Mouse (Mus musculus): Measurements from ENCODE around the gene Gm42906. TPM values are rescaled to one million over a fixed set of nuclear protein-coding genes. Genes with fewer than 3 reads are reported as not detected.

Gm42906 gene
- polyA plus RNA-seq, 1 experiment from 2014 or later = not detected

DNA sequence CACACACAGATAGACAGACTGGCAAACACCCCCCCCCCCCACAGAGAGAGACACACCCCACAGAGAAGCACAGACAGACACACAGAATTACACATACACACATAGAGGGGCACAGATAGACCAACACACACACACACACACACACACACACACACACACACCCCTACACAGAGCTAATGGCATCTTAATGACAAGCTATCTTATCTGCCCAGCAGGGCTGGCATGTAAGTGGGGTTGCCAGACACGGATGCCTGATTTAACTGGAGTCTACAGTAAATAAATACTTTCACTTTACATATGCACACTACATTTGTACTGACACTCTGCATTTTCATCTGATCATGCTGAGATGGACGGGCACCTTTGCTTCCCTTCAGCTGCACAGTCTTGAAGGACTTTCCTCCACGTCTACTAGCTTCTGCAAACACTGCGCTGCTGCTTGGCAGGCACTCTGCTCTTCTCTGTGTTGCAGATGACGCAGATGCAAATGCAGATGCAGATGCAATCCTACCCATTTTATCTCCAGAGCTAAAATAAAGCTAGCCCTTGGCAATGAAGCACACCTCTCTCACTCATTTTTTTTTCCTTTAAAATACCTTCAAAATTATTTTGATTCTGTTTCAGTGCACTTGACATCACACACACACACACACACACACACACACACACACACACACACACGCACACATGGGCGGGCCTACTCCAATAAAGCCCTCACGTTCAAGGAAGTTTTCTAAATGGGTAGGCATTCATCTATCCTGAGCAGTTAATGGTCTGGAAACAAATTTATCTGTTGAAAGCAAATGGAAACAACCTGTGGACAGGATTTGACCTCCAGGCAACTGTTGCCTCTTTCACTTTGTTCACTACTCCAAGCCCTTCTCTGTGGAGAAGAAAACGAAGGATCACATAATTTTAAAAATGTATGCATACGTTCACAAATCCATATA is 179.0 kb downstream of the Gm42906 start:
- Histone ChIP-seq H3K9ac (no peak overlapping the region), H3K4me3 (replicated peaks) (no peak overlapping the region), H3K36me3 (no peaks in the 10 kb centered on the region), H3K4me1 (no peaks in the 10 kb centered on the region), H3K9me3 (replicated peaks) (no peaks in the 10 kb centered on the region), H3K4me2 (replicated peaks) (no peak overlapping the region), H3K27ac (replicated peaks) (no peak overlapping the region), H3K27me3 (no peaks in the 10 kb centered on the region)
- ATAC-seq (ENCODE audit: insufficient number of reproducible peaks, low FRiP score, low TSS enrichment, low read depth) = no peak
- WGBS = 60% methylated on average over 10 of the region's 10 CpGs

DNA sequence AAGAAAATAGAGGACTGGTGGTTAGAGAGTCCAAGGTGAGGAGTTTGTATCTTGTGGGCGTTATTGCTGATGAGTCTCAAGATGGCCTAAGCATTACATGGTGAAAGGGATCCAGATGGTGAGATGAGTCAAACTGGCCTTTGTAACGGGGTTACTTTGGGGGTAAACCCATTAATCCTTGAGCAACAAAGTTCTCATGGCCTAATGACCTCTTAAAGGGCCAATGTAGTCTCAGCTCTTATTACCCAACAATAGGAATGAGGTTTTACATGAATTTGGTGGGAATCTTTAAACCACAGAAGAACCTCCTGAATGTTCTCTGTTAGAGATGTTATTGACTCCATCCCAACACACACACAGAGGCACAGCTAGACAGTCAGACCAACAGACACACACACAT is 179.9 kb downstream of the Gm42906 start:
- Histone ChIP-seq H3K4me3 (replicated peaks) (no peak overlapping the region), H3K27ac (replicated peaks) (no peak overlapping the region), H3K9me3 (replicated peaks) (no peaks in the 10 kb centered on the region), H3K27me3 (no peaks in the 10 kb centered on the region), H3K4me1 (no peaks in the 10 kb centered on the region), H3K36me3 (no peaks in the 10 kb centered on the region), H3K4me2 (replicated peaks) (no peak overlapping the region), H3K9ac (no peak overlapping the region)
- ATAC-seq (ENCODE audit: insufficient number of reproducible peaks, low FRiP score, low TSS enrichment, low read depth) = no peak
- WGBS = 79% methylated on average over 2 of the region's 2 CpGs

- ATAC-seq (ENCODE audit: insufficient number of reproducible peaks, low FRiP score, low TSS enrichment, low read depth) = no peak
- 56% methylated on average over 11 of the region's 11 CpGs for WGBS
- H3K4me3 ChIP-seq (replicated peaks) = no peak overlapping the region
- H3K27me3 ChIP-seq = no peaks in the 10 kb centered on the region
- H3K4me1 ChIP-seq = no peaks in the 10 kb centered on the region
- H3K27ac ChIP-seq (replicated peaks) = no peak overlapping the region; the same call in 1 of the 2 replicates
- H3K36me3 ChIP-seq = no peaks in the 10 kb centered on the region
- H3K9me3 ChIP-seq (replicated peaks) = no peaks in the 10 kb centered on the region
- H3K9ac ChIP-seq = no peak overlapping the region
- H3K4me2 ChIP-seq (replicated peaks) = no peak overlapping the region
Measured at GRCm38 (mm10) chr5:151247115-151247875, 180.7 kb downstream of the Gm42906 start.

DNA sequence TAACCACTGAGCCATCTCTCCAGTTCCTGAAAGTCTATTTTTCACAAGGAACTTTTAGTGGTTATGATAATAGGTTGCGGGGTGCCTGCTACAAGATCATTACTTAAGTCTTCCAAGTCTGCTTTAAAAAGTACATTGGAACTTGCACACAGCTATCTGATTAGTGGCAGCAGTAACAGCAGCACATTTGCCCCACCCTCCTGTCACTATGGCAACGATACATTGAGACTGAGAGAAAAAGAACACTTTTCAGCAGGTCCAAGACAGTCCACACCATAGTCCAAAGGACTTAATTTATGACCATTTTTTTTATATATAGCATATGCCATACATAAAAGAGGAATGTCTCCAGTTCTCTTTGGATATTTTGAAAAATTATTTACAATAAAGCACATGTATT is 181.7 kb downstream of the Gm42906 start:
- H3K4me2 ChIP-seq (replicated peaks) = no peak overlapping the region
- 89% methylated on average over 2 of the region's 2 CpGs for WGBS
- no peaks in the 10 kb centered on the region for H3K36me3 ChIP-seq
- ATAC-seq (ENCODE audit: insufficient number of reproducible peaks, low FRiP score, low TSS enrichment, low read depth) = no peak
- H3K4me1 ChIP-seq = no peaks in the 10 kb centered on the region
- H3K9me3 ChIP-seq (replicated peaks) = no peaks in the 10 kb centered on the region
- no peak overlapping the region for H3K4me3 ChIP-seq (replicated peaks)
- no peak overlapping the region for H3K9ac ChIP-seq
- H3K27me3 ChIP-seq = no peaks in the 10 kb centered on the region
- no peak overlapping the region for H3K27ac ChIP-seq (replicated peaks)

GRCm38 (mm10) chr5:151245571-151245970 is 182.4 kb downstream of the Gm42906 start:
- 81% methylated on average over 5 of the region's 5 CpGs for WGBS
- H3K9me3 ChIP-seq (replicated peaks) = no peaks in the 10 kb centered on the region
- H3K4me3 ChIP-seq (replicated peaks) = no peak overlapping the region
- no peak for ATAC-seq (ENCODE audit: insufficient number of reproducible peaks, low FRiP score, low TSS enrichment, low read depth)
- no peak overlapping the region for H3K4me2 ChIP-seq (replicated peaks)
- no peaks in the 10 kb centered on the region for H3K4me1 ChIP-seq
- no peaks in the 10 kb centered on the region for H3K27me3 ChIP-seq
- no peaks in the 10 kb centered on the region for H3K36me3 ChIP-seq
- H3K9ac ChIP-seq = no peak overlapping the region
- no peak overlapping the region for H3K27ac ChIP-seq (replicated peaks)

DNA sequence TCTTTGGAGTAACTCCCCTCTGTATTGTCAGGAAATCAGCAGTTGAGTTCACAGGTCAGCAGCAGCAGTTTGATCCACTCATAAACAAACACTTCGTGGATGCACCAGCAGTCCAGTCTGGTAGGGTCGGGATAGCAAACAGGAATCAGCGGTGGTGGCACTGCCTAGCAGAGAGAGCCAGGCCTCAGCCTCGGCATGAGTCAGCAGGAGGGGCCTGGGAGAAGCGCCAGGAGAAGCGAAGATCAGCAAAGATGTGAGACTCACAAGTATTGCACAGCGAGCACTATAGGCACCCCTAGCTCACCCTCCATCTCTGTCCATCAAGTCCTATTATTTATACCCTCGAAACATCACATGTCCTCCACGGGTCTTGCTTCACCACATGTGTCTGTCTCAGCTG is 189.2 kb downstream of the Gm42906 start:
- Histone ChIP-seq H3K4me3 (replicated peaks) (no peak overlapping the region), H3K4me2 (replicated peaks) (no peak overlapping the region), H3K27ac (replicated peaks) (no peak overlapping the region), H3K9me3 (replicated peaks) (no peaks in the 10 kb centered on the region), H3K27me3 (no peaks in the 10 kb centered on the region), H3K4me1 (peaks cover under 1% of the 10 kb centered on the region), H3K9ac (no peak overlapping the region), H3K36me3 (no peaks in the 10 kb centered on the region)
- ATAC-seq (ENCODE audit: insufficient number of reproducible peaks, low FRiP score, low TSS enrichment, low read depth) = no peak
- WGBS = 79% methylated on average over 9 of the region's 9 CpGs

DNA sequence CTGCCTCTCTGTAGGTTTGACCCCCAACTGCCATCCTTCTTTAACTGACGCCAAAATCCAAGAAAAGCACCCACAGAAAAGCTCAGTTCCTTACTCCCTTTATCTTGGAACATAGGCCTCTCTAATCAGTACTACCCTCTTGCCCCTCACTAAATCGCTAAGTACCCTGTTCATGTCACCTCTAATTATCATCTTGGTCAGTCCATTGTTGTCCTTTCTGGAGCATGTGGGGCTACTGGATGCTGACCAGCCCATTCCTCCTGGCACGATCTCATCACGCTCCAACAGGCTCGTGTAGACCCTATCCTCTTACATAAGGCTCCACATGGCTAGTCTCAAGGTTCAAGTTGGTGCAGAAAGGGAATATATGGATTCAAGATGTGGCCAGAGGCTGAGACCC is 191.6 kb downstream of the Gm42906 start:
- Histone ChIP-seq H3K4me3 (replicated peaks) (no peak overlapping the region), H3K27me3 (peaks cover 8% of the 10 kb centered on the region), H3K27ac (replicated peaks) (no peak overlapping the region), H3K4me1 (peaks cover 12% of the 10 kb centered on the region), H3K36me3 (no peaks in the 10 kb centered on the region), H3K4me2 (replicated peaks) (no peak overlapping the region), H3K9me3 (replicated peaks) (no peaks in the 10 kb centered on the region), H3K9ac (no peak overlapping the region)
- 64% methylated on average over 5 of the region's 5 CpGs for WGBS
- ATAC-seq (ENCODE audit: insufficient number of reproducible peaks, low FRiP score, low TSS enrichment, low read depth) = no peak

GRCm38 (mm10) chr5:151233400-151234031 is 194.4 kb downstream of the Gm42906 start, which contains the start of gene Stard13:
TSS of gene Stard13 (minus strand) at chr5:151233836.
- H3K4me2 ChIP-seq (replicated peaks) = peak within 1 kb of the TSS; percentile 99
- H3K9me3 ChIP-seq (replicated peaks) = no peaks in the 10 kb centered on the region
- WGBS = under 1% methylated on average over 49 of the region's 49 CpGs
- peaks cover 12% of the 10 kb centered on the region for H3K4me1 ChIP-seq
- H3K27ac ChIP-seq (replicated peaks) = peak within 1 kb of the TSS; percentile 7; the same call in 1 of the 2 replicates
- peak within 1 kb of the TSS; percentile 58 for H3K4me3 ChIP-seq (replicated peaks)
- H3K36me3 ChIP-seq = no peaks in the 10 kb centered on the region
- H3K27me3 ChIP-seq = peaks cover 8% of the 10 kb centered on the region
- ATAC-seq (ENCODE audit: insufficient number of reproducible peaks, low FRiP score, low TSS enrichment, low read depth) = peak; percentile 86
- peak within 1 kb of the TSS; percentile 65 for H3K9ac ChIP-seq

DNA sequence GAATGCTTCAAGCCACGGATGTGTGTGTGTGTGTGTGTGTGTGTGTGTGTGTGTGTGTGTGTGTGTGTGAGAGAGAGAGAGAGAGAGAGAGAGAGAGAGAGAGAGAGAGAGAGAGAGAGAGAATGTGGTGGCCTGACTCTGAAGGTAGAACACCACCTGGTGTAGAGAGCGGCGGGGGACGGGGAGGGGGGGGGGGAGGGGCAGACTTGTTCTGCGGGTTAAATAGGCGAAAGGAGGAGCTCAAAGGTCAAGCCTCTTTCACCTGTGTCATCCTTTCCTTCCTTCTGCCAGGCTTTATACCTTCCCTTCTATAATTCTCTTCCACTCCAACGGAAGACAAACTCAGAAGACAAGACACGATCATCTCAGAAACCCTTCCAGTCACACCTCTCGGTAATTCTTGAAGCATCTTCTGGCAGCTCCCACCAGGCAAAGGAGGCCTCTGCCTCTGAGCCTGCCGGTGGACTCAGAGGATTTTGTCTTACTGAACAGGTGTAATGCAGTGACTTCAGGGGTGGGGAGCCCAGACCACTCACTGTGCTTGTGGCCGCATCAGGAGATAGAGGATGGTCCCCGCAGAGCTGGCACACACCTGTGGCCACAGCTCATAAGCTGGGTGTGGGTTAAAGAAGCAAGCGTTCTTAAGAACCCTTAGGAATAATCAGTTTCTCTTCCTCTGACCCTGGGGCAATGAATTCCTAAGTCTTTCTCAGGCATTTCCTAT is 195.2 kb downstream of the Gm42906 start:
- H3K4me3 ChIP-seq (replicated peaks) = peak overlapping the region; percentile 58
- ATAC-seq (ENCODE audit: insufficient number of reproducible peaks, low FRiP score, low TSS enrichment, low read depth) = no peak
- no peak overlapping the region for H3K27ac ChIP-seq (replicated peaks)
- H3K9ac ChIP-seq = peak overlapping the region; percentile 65; the same call in 1 of the 2 replicates
- H3K4me2 ChIP-seq (replicated peaks) = peak overlapping the region; percentile 99
- peaks cover 8% of the 10 kb centered on the region for H3K27me3 ChIP-seq
- no peaks in the 10 kb centered on the region for H3K9me3 ChIP-seq (replicated peaks)
- H3K36me3 ChIP-seq = no peaks in the 10 kb centered on the region
- H3K4me1 ChIP-seq = peaks cover 12% of the 10 kb centered on the region
- WGBS = 16% methylated on average over 11 of the region's 13 CpGs

GRCm38 (mm10) chr5:151231861-151232260 is 196.1 kb downstream of the Gm42906 start:
- 0 out of 2 replicates have a peak overlapping the region, but pooled peaks have one; percentile 6 for H3K4me2 ChIP-seq (replicated peaks)
- peaks cover 8% of the 10 kb centered on the region for H3K27me3 ChIP-seq
- H3K9ac ChIP-seq = no peak overlapping the region
- H3K27ac ChIP-seq (replicated peaks) = peak overlapping the region; percentile 30; the same call in 1 of the 2 replicates
- 0 out of 2 replicates have a peak overlapping the region, but pooled peaks have one; percentile 12 for H3K4me3 ChIP-seq (replicated peaks)
- ATAC-seq (ENCODE audit: insufficient number of reproducible peaks, low FRiP score, low TSS enrichment, low read depth) = no peak
- H3K4me1 ChIP-seq = peaks cover 12% of the 10 kb centered on the region
- H3K9me3 ChIP-seq (replicated peaks) = no peaks in the 10 kb centered on the region
- 84% methylated on average over 7 of the region's 7 CpGs for WGBS
- H3K36me3 ChIP-seq = no peaks in the 10 kb centered on the region
